Comparison of ENCODE assay signal across 27 mouse cellular contexts in the genomic region with DNA sequence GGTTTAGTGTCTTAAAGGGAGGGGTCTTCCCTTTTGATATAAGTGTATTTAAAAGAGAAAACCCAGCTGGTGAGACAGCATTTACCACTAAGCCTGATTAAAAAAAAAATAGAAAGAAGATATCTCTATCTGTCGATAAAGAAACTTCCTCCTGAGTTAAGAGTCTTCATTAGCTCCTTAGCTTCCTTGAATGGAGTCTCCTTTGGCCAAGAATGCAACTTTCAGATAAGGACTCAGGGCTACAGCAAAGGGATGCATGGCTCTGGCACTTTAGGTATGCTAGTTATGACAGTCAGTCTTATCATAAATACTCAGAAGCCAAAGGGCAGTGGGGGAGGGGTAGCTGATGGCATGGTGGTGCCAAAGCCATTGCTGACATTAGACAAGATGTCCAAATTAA. TPM values are rescaled to one million over a fixed set of nuclear protein-coding genes. Genes with fewer than 3 reads are reported as not detected.
DNase-seq lines count a peak whose midpoint lies in the region; ATAC-seq lines count a peak whose summit lies in the region.
"Had no signal": no experiment of that assay in that cellular context is flagged by ENCODE, and none has a peak within 500 bp of the region (broad histone marks: within the 10 kb centered on the region; RNA-seq: fewer than 3 reads in every experiment).

No protein-coding gene starts in this region.

- no peak overlapping the region for H3K27ac ChIP-seq in heart, embryonic 11.5 days (ENCODE audit: low read depth, low read length)
- H3K27ac ChIP-seq: embryonic facial prominence, embryonic 10.5 days; embryonic facial prominence, embryonic 13.5 days; forebrain, embryonic 10.5 days; forebrain, embryonic 13.5 days; heart, embryonic 15.5 days; hindbrain, embryonic 12.5 days; hindbrain, embryonic 15.5 days had no signal

- intact Hi-C loops in heart, postnatal 10 days (cut with DNase I) = loop anchor here (5.0 to 10.0 kb wide), 2 partner anchors 373 to 445 kb away; a partner anchor contains a TSS

- no peaks in the 10 kb centered on the region for H3K9me3 ChIP-seq in heart, embryonic 11.5 days (replicated peaks; ENCODE audit: control insufficient read depth, low read length)
- H3K9me3 ChIP-seq: embryonic facial prominence, embryonic 10.5 days; embryonic facial prominence, embryonic 13.5 days; forebrain, embryonic 10.5 days; forebrain, embryonic 13.5 days; heart, embryonic 12.5 days; heart, embryonic 15.5 days; hindbrain, embryonic 12.5 days; hindbrain, embryonic 15.5 days had no signal

- H3K9ac ChIP-seq in heart, embryonic 11.5 days (ENCODE audit: low read depth, low read length) = no peak overlapping the region
- H3K9ac ChIP-seq: embryonic facial prominence, embryonic 13.5 days; forebrain, embryonic 13.5 days; heart, embryonic 12.5 days; heart, embryonic 15.5 days; hindbrain, embryonic 12.5 days; hindbrain, embryonic 15.5 days had no signal

- 11% methylated on average over 1 of the region's 1 CpGs for WGBS in heart, embryonic 11.5 days (ENCODE audit: insufficient replicate concordance)

- H3K4me2 ChIP-seq in heart, embryonic 11.5 days = no peak overlapping the region
- H3K4me2 ChIP-seq: embryonic facial prominence, embryonic 13.5 days; forebrain, embryonic 13.5 days; heart, embryonic 12.5 days; heart, embryonic 15.5 days; hindbrain, embryonic 12.5 days; hindbrain, embryonic 15.5 days had no signal

- ATAC-seq in heart, embryonic 11.5 days (replicated peaks; ENCODE audit: insufficient number of reproducible peaks, low FRiP score, low TSS enrichment) = no peak
- ATAC-seq in erythroid progenitor cell, adult 5-6 weeks (replicated peaks; ENCODE audit: low FRiP score, poor library complexity, severe bottlenecking) = no peak
- ATAC-seq: forebrain, embryonic 13.5 days; forebrain, embryonic 16.5 days had no signal

- DNase-seq in heart, postnatal 10 days = peak; percentile 18 to 41
- DNase-seq in kidney, postnatal 10 days = peak; percentile 25
- no peak for DNase-seq in kidney, postnatal 25 days
- peak; percentile 13 for DNase-seq in lung, postnatal 36 days
- no peak for DNase-seq in lung, postnatal 14 days
- peak; percentile 10 for DNase-seq in c-Kit-positive CD71-positive TER-119-negative erythroid progenitor cells, embryonic 14.5 days (ENCODE audit: low read depth)
- DNase-seq: adrenal gland, adult 2 months; adrenal gland, postnatal 14 days; cerebellum, adult 11-12 months; cerebellum, adult 8-10 months; cerebellum, postnatal 36 days; embryo, embryonic 11 days; gastrocnemius, postnatal 10 days; gastrocnemius, postnatal 36 days had no signal

- peaks cover 8% of the 10 kb centered on the region for H3K4me1 ChIP-seq in heart, embryonic 11.5 days (ENCODE audit: control insufficient read depth, insufficient read depth, low read length)

- no peaks in the 10 kb centered on the region for H3K36me3 ChIP-seq in heart, embryonic 11.5 days (ENCODE audit: control insufficient read depth, insufficient read depth, low read length)
- H3K36me3 ChIP-seq: embryonic facial prominence, embryonic 10.5 days; embryonic facial prominence, embryonic 13.5 days; forebrain, embryonic 10.5 days; heart, embryonic 12.5 days; heart, embryonic 15.5 days; hindbrain, embryonic 12.5 days; hindbrain, embryonic 15.5 days had no signal

- H3K27me3 ChIP-seq in heart, embryonic 11.5 days (ENCODE audit: control insufficient read depth, insufficient read depth, low read length) = no peaks in the 10 kb centered on the region
- H3K27me3 ChIP-seq: embryonic facial prominence, embryonic 13.5 days; forebrain, embryonic 13.5 days; heart, embryonic 12.5 days; heart, embryonic 15.5 days had no signal

- no peak overlapping the region for H3K4me3 ChIP-seq in heart, embryonic 11.5 days (ENCODE audit: low read depth, low read length)
- H3K4me3 ChIP-seq: embryonic facial prominence, embryonic 10.5 days; embryonic facial prominence, embryonic 13.5 days; erythroblast, embryonic 14.5 days; forebrain, embryonic 10.5 days; forebrain, embryonic 13.5 days; heart, embryonic 12.5 days; heart, embryonic 15.5 days; hindbrain, embryonic 12.5 days; hindbrain, embryonic 15.5 days had no signal

RNA-seq across cellular contexts. Expression of a gene that starts 2.4 kb away (rescaled TPM):
- 1 to 10 TPM; 6.7 TPM for total RNA-seq in heart, postnatal 10 days (2021)
- polyA plus RNA-seq in heart, embryonic 11.5 days (2014; fragmentation: Nextera tagmentation; extraction: Ambion mirVana) = 22.4 and 22.5 TPM in 2 replicates
- total RNA-seq in erythroid progenitor cell, adult 5-6 weeks (2015; ENCODE audit: low replicate concordance) = not detected in 2 replicates
- 0.39 TPM in 1 of 2 replicates, not detected in the other for total RNA-seq in erythroid progenitor cell, adult 5-6 weeks (2017; ENCODE audit: low replicate concordance)
- total RNA-seq: granulocyte monocyte progenitor cell, adult 5-6 weeks had no signal
- polyA plus RNA-seq: erythroblast, embryonic 14.5 days had no signal

Comparison
In these comparisons a context has a peak if more than half of its experiments do, and no peak if none do; other contexts are left out.
1. DNase-seq: peak in heart, postnatal 10 days (2 of 2), kidney, postnatal 10 days (single experiment), lung, postnatal 36 days (single experiment) and c-Kit-positive CD71-positive TER-119-negative erythroid progenitor cells, embryonic 14.5 days (single experiment); none in kidney, postnatal 25 days (0 of 2) and lung, postnatal 14 days (single experiment).
2. RNA of a gene that starts 2.4 kb away (total RNA-seq): 6.7 TPM in heart, postnatal 10 days; 0.39 TPM in erythroid progenitor cell, adult 5-6 weeks; every median in the first group is over 4 times any median in the second.